Mouse (Mus musculus): ENCODE measurements around the gene Cntnap2. TPM values are rescaled to one million over a fixed set of nuclear protein-coding genes. Genes with fewer than 3 reads are reported as not detected.

Cntnap2 gene
- total and polyA plus RNA-seq, 3 experiments: 0.02 TPM; not detected in 2

GRCm38 (mm10) chr6:45232571-45232970 lies 173.4 kb downstream of the Cntnap2 start:
- H3K79me2 ChIP-seq (replicated peaks; ENCODE audit: control insufficient read depth, insufficient read depth, low read length): no peaks in the 10 kb centered on the region
- no peak overlapping the region for H3K27ac ChIP-seq
- no peak for TF ChIP-seq CTCF (IDR thresholded peaks at IDR 0.05)
- no peak for TF ChIP-seq EP300 (IDR thresholded peaks at IDR 0.05; ENCODE audit: insufficient read depth, low read depth, low read length)
- no peak for TF ChIP-seq POLR2A (IDR thresholded peaks at IDR 0.05; ENCODE audit: insufficient read depth, low read depth, low read length)
- 82% methylated on average over 3 of the region's 3 CpGs for WGBS
- DNase-seq: no peak
- intact Hi-C loops (cut with DNase I): no loop called here
- H3K27me3 ChIP-seq (ENCODE audit: control insufficient read depth, insufficient read depth, low read length): no peaks in the 10 kb centered on the region
- no peaks in the 10 kb centered on the region for H3K36me3 ChIP-seq (ENCODE audit: control insufficient read depth, insufficient read depth, low read length)
- H3K4me3 ChIP-seq: no peak overlapping the region
- H3K4me1 ChIP-seq (ENCODE audit: control insufficient read depth, insufficient read depth, low read length): no peaks in the 10 kb centered on the region
- H3K9ac ChIP-seq (ENCODE audit: low read depth, low read length): no peak overlapping the region

DNA sequence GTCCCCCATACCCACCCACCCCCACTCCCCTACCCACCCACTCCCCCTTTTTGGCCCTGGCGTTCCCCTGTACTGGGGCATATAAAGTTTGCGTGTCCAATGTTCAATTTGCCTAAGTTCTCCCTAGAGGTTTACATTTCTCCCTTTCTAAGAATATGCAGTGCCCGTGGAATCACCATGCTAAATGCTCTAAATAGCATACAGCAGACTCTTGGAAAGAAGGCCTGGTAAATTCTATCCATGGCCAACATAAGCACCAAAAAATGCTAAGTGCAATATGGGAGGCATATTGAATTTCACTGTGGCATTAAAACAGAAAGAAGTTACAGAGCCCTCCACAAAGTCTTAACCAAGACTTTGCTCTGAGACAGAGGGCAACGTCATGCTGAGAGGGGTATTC lies 177.4 kb downstream of the Cntnap2 start:
- TF ChIP-seq POLR2A (IDR thresholded peaks at IDR 0.05; ENCODE audit: insufficient read depth, low read depth, low read length): no peak
- WGBS: 83% methylated on average over 4 of the region's 4 CpGs
- H3K4me3 ChIP-seq: no peak overlapping the region
- no peaks in the 10 kb centered on the region for H3K36me3 ChIP-seq (ENCODE audit: control insufficient read depth, insufficient read depth, low read length)
- DNase-seq: no peak
- intact Hi-C loops (cut with DNase I): no loop called here
- no peaks in the 10 kb centered on the region for H3K4me1 ChIP-seq (ENCODE audit: control insufficient read depth, insufficient read depth, low read length)
- no peak overlapping the region for H3K27ac ChIP-seq
- no peaks in the 10 kb centered on the region for H3K27me3 ChIP-seq (ENCODE audit: control insufficient read depth, insufficient read depth, low read length)
- H3K9ac ChIP-seq (ENCODE audit: low read depth, low read length): no peak overlapping the region
- H3K79me2 ChIP-seq (replicated peaks; ENCODE audit: control insufficient read depth, insufficient read depth, low read length): no peaks in the 10 kb centered on the region

- no peaks in the 10 kb centered on the region for H3K4me1 ChIP-seq (ENCODE audit: control insufficient read depth, insufficient read depth, low read length)
- no peak overlapping the region for H3K27ac ChIP-seq
- H3K36me3 ChIP-seq (ENCODE audit: control insufficient read depth, insufficient read depth, low read length): no peaks in the 10 kb centered on the region
- no peaks in the 10 kb centered on the region for H3K79me2 ChIP-seq (replicated peaks; ENCODE audit: control insufficient read depth, insufficient read depth, low read length)
- H3K9ac ChIP-seq (ENCODE audit: low read depth, low read length): no peak overlapping the region
- no peak overlapping the region for H3K4me3 ChIP-seq
- no peak for DNase-seq
- H3K27me3 ChIP-seq (ENCODE audit: control insufficient read depth, insufficient read depth, low read length): no peaks in the 10 kb centered on the region
- TF ChIP-seq EP300 (IDR thresholded peaks at IDR 0.05; ENCODE audit: insufficient read depth, low read depth, low read length): no peak
- TF ChIP-seq POLR2A (IDR thresholded peaks at IDR 0.05; ENCODE audit: insufficient read depth, low read depth, low read length): no peak
- TF ChIP-seq CTCF (IDR thresholded peaks at IDR 0.05): no peak
- intact Hi-C loops (cut with DNase I): no loop called here
Measured at GRCm38 (mm10) chr6:45238117-45238516, 179.0 kb downstream of the Cntnap2 start.

DNA sequence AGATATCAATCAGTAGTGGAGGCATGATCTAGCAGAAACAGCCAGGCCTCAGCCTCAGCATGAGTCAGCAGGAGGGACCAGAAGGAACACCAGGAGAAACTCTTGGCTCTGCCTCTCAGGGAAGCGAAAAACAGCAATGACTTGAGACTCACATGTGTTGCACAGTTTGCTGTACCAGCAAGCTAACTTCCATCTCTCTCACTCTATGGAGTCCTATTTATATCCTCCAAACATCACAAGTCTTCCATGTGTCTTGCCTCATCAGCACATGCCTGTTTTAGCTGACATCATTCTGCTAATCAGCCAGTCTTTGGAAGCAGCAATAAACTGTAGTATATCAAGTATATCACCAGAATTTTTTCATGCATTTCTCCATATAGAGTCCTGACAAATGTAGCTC lies 182.1 kb downstream of the Cntnap2 start:
- no peak overlapping the region for H3K4me3 ChIP-seq
- intact Hi-C loops (cut with DNase I): no loop called here
- H3K4me1 ChIP-seq (ENCODE audit: control insufficient read depth, insufficient read depth, low read length): no peaks in the 10 kb centered on the region
- 78% methylated on average over 1 of the region's 1 CpGs for WGBS
- H3K27ac ChIP-seq: no peak overlapping the region
- no peak for DNase-seq
- no peaks in the 10 kb centered on the region for H3K27me3 ChIP-seq (ENCODE audit: control insufficient read depth, insufficient read depth, low read length)
- H3K79me2 ChIP-seq (replicated peaks; ENCODE audit: control insufficient read depth, insufficient read depth, low read length): no peaks in the 10 kb centered on the region
- H3K36me3 ChIP-seq (ENCODE audit: control insufficient read depth, insufficient read depth, low read length): no peaks in the 10 kb centered on the region
- no peak overlapping the region for H3K9ac ChIP-seq (ENCODE audit: low read depth, low read length)
- TF ChIP-seq EP300 (IDR thresholded peaks at IDR 0.05; ENCODE audit: insufficient read depth, low read depth, low read length) (no peak), POLR2A (IDR thresholded peaks at IDR 0.05; ENCODE audit: insufficient read depth, low read depth, low read length) (no peak), CTCF (IDR thresholded peaks at IDR 0.05) (no peak)

- 69% methylated on average over 1 of the region's 1 CpGs for WGBS
- H3K27ac ChIP-seq: no peak overlapping the region
- intact Hi-C loops (cut with DNase I): no loop called here
- H3K9ac ChIP-seq (ENCODE audit: low read depth, low read length): no peak overlapping the region
- no peaks in the 10 kb centered on the region for H3K27me3 ChIP-seq (ENCODE audit: control insufficient read depth, insufficient read depth, low read length)
- no peak overlapping the region for H3K4me3 ChIP-seq
- DNase-seq: no peak
- no peaks in the 10 kb centered on the region for H3K4me1 ChIP-seq (ENCODE audit: control insufficient read depth, insufficient read depth, low read length)
- no peak for TF ChIP-seq EP300 (IDR thresholded peaks at IDR 0.05; ENCODE audit: insufficient read depth, low read depth, low read length)
- TF ChIP-seq CTCF (IDR thresholded peaks at IDR 0.05): no peak
- no peak for TF ChIP-seq POLR2A (IDR thresholded peaks at IDR 0.05; ENCODE audit: insufficient read depth, low read depth, low read length)
- H3K36me3 ChIP-seq (ENCODE audit: control insufficient read depth, insufficient read depth, low read length): no peaks in the 10 kb centered on the region
- no peaks in the 10 kb centered on the region for H3K79me2 ChIP-seq (replicated peaks; ENCODE audit: control insufficient read depth, insufficient read depth, low read length)
Measured at GRCm38 (mm10) chr6:45244680-45245079, 185.5 kb downstream of the Cntnap2 start.

DNA sequence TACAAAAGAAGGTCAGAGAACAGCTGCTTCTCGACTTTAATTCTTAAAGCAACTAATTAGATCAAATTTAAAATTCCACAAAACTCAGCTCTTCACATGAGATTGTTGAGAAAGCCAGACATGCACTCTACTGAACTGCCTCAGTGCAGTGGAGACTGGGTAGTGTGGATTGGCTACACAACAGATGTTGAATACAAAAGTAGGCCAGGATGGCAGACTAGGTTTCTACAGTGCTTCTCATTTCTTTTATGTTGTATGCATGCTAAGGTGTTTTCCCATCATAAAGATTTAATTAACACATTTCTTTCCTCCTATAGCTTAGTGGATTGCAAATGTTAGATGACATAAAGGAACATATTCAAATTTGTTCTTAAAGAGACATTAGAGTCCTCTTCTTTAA lies 198.9 kb downstream of the Cntnap2 start:
- TF ChIP-seq POLR2A (IDR thresholded peaks at IDR 0.05; ENCODE audit: insufficient read depth, low read depth, low read length) (no peak), CTCF (IDR thresholded peaks at IDR 0.05) (no peak), EP300 (IDR thresholded peaks at IDR 0.05; ENCODE audit: insufficient read depth, low read depth, low read length) (no peak)
- intact Hi-C loops (cut with DNase I): no loop called here
- Histone ChIP-seq H3K27ac (no peak overlapping the region), H3K4me1 (ENCODE audit: control insufficient read depth, insufficient read depth, low read length) (no peaks in the 10 kb centered on the region), H3K36me3 (ENCODE audit: control insufficient read depth, insufficient read depth, low read length) (no peaks in the 10 kb centered on the region), H3K27me3 (ENCODE audit: control insufficient read depth, insufficient read depth, low read length) (no peaks in the 10 kb centered on the region), H3K4me3 (no peak overlapping the region), H3K79me2 (replicated peaks; ENCODE audit: control insufficient read depth, insufficient read depth, low read length) (no peaks in the 10 kb centered on the region), H3K9ac (ENCODE audit: low read depth, low read length) (no peak overlapping the region)
- no peak for DNase-seq
- 45% methylated on average over 1 of the region's 1 CpGs for WGBS

Measured in heart, adult 2 months (tissue).